ENCODE assay signal across 9 mouse cellular contexts in genomic region chr5:96979296-96980007, GRCm38 (mm10). TPM values are rescaled to one million over a fixed set of nuclear protein-coding genes. Genes with fewer than 3 reads are reported as not detected.
DNase-seq lines count a peak whose midpoint lies in the region; ATAC-seq and TF ChIP-seq lines count a peak whose summit lies in the region.
"Had no signal": no experiment of that assay in that cellular context is flagged by ENCODE, and none has a peak within 500 bp of the region (broad histone marks: within the 10 kb centered on the region; RNA-seq: fewer than 3 reads in every experiment).

No protein-coding gene starts in this region.

- H3K4me1 ChIP-seq in hindbrain, postnatal 0 days (ENCODE audit: insufficient read depth, low read length) = peaks cover 14% of the 10 kb centered on the region
- H3K4me1 ChIP-seq in hindbrain, embryonic 10.5 days (replicated peaks) = peaks cover 15% of the 10 kb centered on the region
- peaks cover 29% of the 10 kb centered on the region for H3K4me1 ChIP-seq in spleen, adult 2 months (ENCODE audit: control insufficient read depth, insufficient read depth, insufficient read length)

- no peak overlapping the region for H3K4me3 ChIP-seq in hindbrain, postnatal 0 days (ENCODE audit: low read length)
- H3K4me3 ChIP-seq in hindbrain, embryonic 10.5 days = no peak overlapping the region
- H3K4me3 ChIP-seq in spleen, adult 2 months (ENCODE audit: extremely low read depth, insufficient read depth, insufficient read length) = peak overlapping the region; percentile 17; the same call in 1 of the 2 replicates

- no peak for ATAC-seq in hindbrain, postnatal 0 days

- peak; percentile 28 to 44 for DNase-seq in cerebellum, postnatal 10 days
- no peak for DNase-seq in cerebellum, postnatal 14 days
- DNase-seq in hindbrain, postnatal 0 days (ENCODE audit: low spot score) = peak; percentile 17
- no peak for DNase-seq in hindbrain, embryonic 10.5 days (ENCODE audit: low spot score)
- DNase-seq in spleen, adult 2 months (ENCODE audit: low read depth in 1 of 2, low spot score in 2 of 2) = no peak
- no peak for DNase-seq in spleen, postnatal 14 days (ENCODE audit: low spot score in 2 of 2)
- no peak for DNase-seq in layer of hippocampus, adult 9-11 months
- DNase-seq in spleen, adult 12 weeks (ENCODE audit: low spot score) = no peak
- DNase-seq: cerebellum, adult 11 months had no signal

- WGBS in hindbrain, postnatal 0 days = 39% methylated on average over 13 of the region's 13 CpGs
- 42% methylated on average over 13 of the region's 13 CpGs for WGBS in hindbrain, embryonic 10.5 days
- 42% methylated on average over 13 of the region's 13 CpGs for WGBS in spleen, adult 2 months

- no peak for TF ChIP-seq POLR2A in spleen, adult 2 months (IDR thresholded peaks at IDR 0.05; ENCODE audit: low read depth, low read length)

- no peak overlapping the region for H3K9ac ChIP-seq in hindbrain, postnatal 0 days (replicated peaks; ENCODE audit: low read length)

- H3K4me2 ChIP-seq in hindbrain, postnatal 0 days (ENCODE audit: low read depth, low read length) = peak overlapping the region; percentile 39

- no peaks in the 10 kb centered on the region for H3K9me3 ChIP-seq in hindbrain, postnatal 0 days (ENCODE audit: low read length)
- no peaks in the 10 kb centered on the region for H3K9me3 ChIP-seq in hindbrain, embryonic 10.5 days

- H3K36me3 ChIP-seq in hindbrain, postnatal 0 days (ENCODE audit: insufficient read depth, low read length) = no peaks in the 10 kb centered on the region
- H3K36me3 ChIP-seq in hindbrain, embryonic 10.5 days = no peaks in the 10 kb centered on the region
- no peaks in the 10 kb centered on the region for H3K36me3 ChIP-seq in spleen, adult 2 months (ENCODE audit: control insufficient read depth, insufficient read depth, low read length)

- no peaks in the 10 kb centered on the region for H3K27me3 ChIP-seq in hindbrain, postnatal 0 days (ENCODE audit: insufficient read depth, low read length)
- H3K27me3 ChIP-seq in hindbrain, embryonic 10.5 days (ENCODE audit: insufficient read depth, poor library complexity, severe bottlenecking) = peaks cover 3% of the 10 kb centered on the region; the same call in 1 of the 2 replicates
- H3K27me3 ChIP-seq in spleen, adult 2 months (ENCODE audit: control insufficient read depth, insufficient read depth, low read length) = no peaks in the 10 kb centered on the region

- no peak for TF ChIP-seq CTCF in hindbrain, postnatal 0 days (IDR thresholded peaks at IDR 0.05; ENCODE audit: low read depth)
- TF ChIP-seq CTCF in spleen, adult 2 months (IDR thresholded peaks at IDR 0.05; ENCODE audit: extremely low read depth, insufficient read depth, insufficient read length, insufficient replicate concordance) = no peak

- H3K27ac ChIP-seq in hindbrain, postnatal 0 days = peak overlapping the region; percentile 45
- H3K27ac ChIP-seq in hindbrain, embryonic 10.5 days = no peak overlapping the region
- H3K27ac ChIP-seq in spleen, adult 2 months (ENCODE audit: insufficient read depth, low read length) = peak overlapping the region; percentile 91

RNA-seq across cellular contexts. Expression of gene Bmp2k, which starts 18.0 kb away (rescaled TPM):
- 18.5 and 21.7 TPM in 2 replicates for total RNA-seq in hindbrain, postnatal 0 days (2014; rRNA removed)
- 10.3 and 10.5 TPM in 2 replicates for polyA plus RNA-seq in hindbrain, postnatal 0 days (2015; fragmentation: Nextera tagmentation; extraction: Ambion mirVana)
- 10.1 and 10.2 TPM in 2 replicates for polyA plus RNA-seq in hindbrain, embryonic 10.5 days (2016; fragmentation: Nextera tagmentation; extraction: Ambion mirVana)
- polyA plus RNA-seq in spleen, adult 2 months (2012; rRNA removed) = 32.6 and 33.3 TPM in 2 replicates

Comparison
In these comparisons a context has a peak if more than half of its experiments do, and no peak if none do; other contexts are left out.
1. DNase-seq: peak in cerebellum, postnatal 10 days (2 of 2) and hindbrain, postnatal 0 days (single experiment); none in cerebellum, postnatal 14 days (0 of 2), hindbrain, embryonic 10.5 days (single experiment), spleen, adult 2 months (0 of 2), spleen, postnatal 14 days (0 of 2), layer of hippocampus, adult 9-11 months (single experiment) and spleen, adult 12 weeks (single experiment).